Mouse (Mus musculus) CH12.LX (cell line): Measurements from ENCODE around the gene Heatr5b. TPM values are rescaled to one million over a fixed set of nuclear protein-coding genes. Genes with fewer than 3 reads are reported as not detected.

Experiments
- DNase-seq: peaks from one replicate; pipeline ENCODE4 v3.0.0-alpha.2; 2013; ENCODE audit errors: extremely low read depth
- H3K27ac ChIP-seq: 2 replicates; pipeline ENCODE4 v1.5.1; 2012; ENCODE audit warnings: low read depth, mild to moderate bottlenecking, control low read depth, moderate library complexity; ENCODE audit not compliant: insufficient read depth
- H3K27me3 ChIP-seq: replicated peaks from 2 replicates; pipeline ENCODE3; 2012; ENCODE audit warnings: inconsistent platforms
- H3K36me3 ChIP-seq, 2 experiments: replicated peaks in 1 of 2; 2 replicates each; pipeline versions ENCODE3 to v1.6.1; 2012; ENCODE audit warnings: inconsistent platforms in 1 of 2, low read length in 1 of 2, mild to moderate bottlenecking in 1 of 2, mixed read lengths in 1 of 2, moderate library complexity in 1 of 2; ENCODE audit not compliant: control insufficient read depth in 1 of 2, insufficient read depth in 1 of 2
- H3K4me1 ChIP-seq, 2 experiments: 2 replicates each; pipeline ENCODE4 v1.6.1; 2012; ENCODE audit warnings: inconsistent platforms in 1 of 2, moderate library complexity in 1 of 2; ENCODE audit not compliant: insufficient read depth in 2 of 2, control insufficient read depth in 1 of 2
- H3K4me2 ChIP-seq: 2 replicates; pipeline ENCODE4 v1.6.1; 2012; ENCODE audit warnings: low read depth, mild to moderate bottlenecking, control low read depth; ENCODE audit not compliant: poor library complexity, insufficient read depth, severe bottlenecking
- H3K4me3 ChIP-seq, 3 experiments: fragments of 150-350 bp in 1 of 3; sonication (generic) in 1 of 3; replicated peaks in 1 of 3; 2 replicates each; pipeline versions ENCODE3 to v1.5.1; 2011 to 2012; ENCODE audit warnings: low read depth in 2 of 3, low read length in 2 of 3, mild to moderate bottlenecking in 2 of 3, moderate library complexity in 2 of 3, control low read depth in 1 of 3, improper control_type of control experiment in 1 of 3, inconsistent platforms in 1 of 3, mixed read lengths in 1 of 3; ENCODE audit not compliant: poor library complexity in 1 of 3
- H3K79me2 ChIP-seq: replicated peaks from 2 replicates; pipeline ENCODE4 v1.6.1; 2012; ENCODE audit warnings: mild to moderate bottlenecking, moderate library complexity; ENCODE audit not compliant: control insufficient read depth, poor library complexity, insufficient read depth, severe bottlenecking; ENCODE audit errors: extremely low read depth
- H3K9ac ChIP-seq: 2 replicates; pipeline ENCODE4 v1.6.1; 2012; ENCODE audit warnings: low read depth, mild to moderate bottlenecking, control low read depth, moderate library complexity; ENCODE audit not compliant: insufficient read depth
- H3K9me3 ChIP-seq: replicated peaks from 2 replicates; pipeline ENCODE3; 2012; ENCODE audit warnings: low read length, inconsistent platforms, mixed read lengths
- BHLHE40 ChIP-seq: IDR thresholded peaks from 2 replicates; pipeline ENCODE4 v1.6.1; 2011; ENCODE audit warnings: mild to moderate bottlenecking, low read depth, low read length, improper control_type of control experiment
- CHD1 ChIP-seq: IDR thresholded peaks from 2 replicates; pipeline ENCODE4 v1.6.1; 2012; ENCODE audit warnings: low read depth, low read length, improper control_type of control experiment, inconsistent platforms
- CTCF ChIP-seq, 2 experiments: IDR thresholded peaks in 1 of 2; conservative IDR thresholded peaks in 1 of 2; 2 replicates each; pipeline ENCODE4 v1.5.1; 2011 to 2012; ENCODE audit warnings: low read depth in 2 of 2, low read length in 2 of 2, improper control_type of control experiment in 1 of 2, inconsistent platforms in 1 of 2, mild to moderate bottlenecking in 1 of 2, moderate library complexity in 1 of 2
- E2F4 ChIP-seq: IDR thresholded peaks from 2 replicates; pipeline ENCODE4 v1.6.1; 2011; ENCODE audit warnings: low read depth, low read length, improper control_type of control experiment; ENCODE audit not compliant: insufficient replicate concordance
- ELF1 ChIP-seq: IDR thresholded peaks from 2 replicates; pipeline ENCODE4 v1.6.1; 2014; ENCODE audit warnings: low read depth, mild to moderate bottlenecking, inconsistent platforms, low read length, improper control_type of control experiment
- EP300 ChIP-seq: IDR thresholded peaks from 2 replicates; pipeline ENCODE4 v1.6.1; 2011; ENCODE audit warnings: low read length, improper control_type of control experiment
- HCFC1 ChIP-seq: IDR thresholded peaks from 2 replicates; pipeline ENCODE4 v1.6.1; 2012; ENCODE audit warnings: low read depth, mild to moderate bottlenecking, inconsistent platforms, low read length, improper control_type of control experiment
- JUN ChIP-seq: IDR thresholded peaks from 2 replicates; pipeline ENCODE4 v1.6.1; 2011; ENCODE audit warnings: low read depth, mild to moderate bottlenecking, low read length, improper control_type of control experiment, moderate library complexity; ENCODE audit not compliant: insufficient read depth
- KAT2A ChIP-seq: IDR thresholded peaks from 2 replicates; pipeline ENCODE4 v1.6.1; 2012; ENCODE audit warnings: low read length, improper control_type of control experiment, inconsistent platforms; ENCODE audit not compliant: insufficient replicate concordance
- MAX ChIP-seq: IDR thresholded peaks from 2 replicates; pipeline ENCODE4 v1.6.1; 2011; ENCODE audit warnings: low read length, improper control_type of control experiment
- MAZ ChIP-seq: IDR thresholded peaks from 2 replicates; pipeline ENCODE4 v1.6.1; 2012; ENCODE audit warnings: low read depth, mild to moderate bottlenecking, inconsistent platforms, low read length, improper control_type of control experiment, moderate library complexity
- MEF2A ChIP-seq: IDR thresholded peaks from 2 replicates; pipeline ENCODE4 v1.6.1; 2014; ENCODE audit warnings: low read depth, mild to moderate bottlenecking, inconsistent platforms, low read length, improper control_type of control experiment, borderline replicate concordance
- MXI1 ChIP-seq: IDR thresholded peaks from 2 replicates; pipeline ENCODE4 v1.6.1; 2011; ENCODE audit warnings: mild to moderate bottlenecking, low read depth, low read length, improper control_type of control experiment
- NRF1 ChIP-seq: IDR thresholded peaks from 2 replicates; pipeline ENCODE4 v1.6.1; 2014; ENCODE audit warnings: low read depth, mild to moderate bottlenecking, inconsistent platforms, low read length, improper control_type of control experiment, moderate library complexity
- POLR2A ChIP-seq: IDR thresholded peaks from 2 replicates; pipeline ENCODE4 v1.6.1; 2011; ENCODE audit warnings: low read depth, mild to moderate bottlenecking, improper control_type of control experiment, low read length
- POLR2AphosphoS2 ChIP-seq: IDR thresholded peaks from 2 replicates; pipeline ENCODE4 v1.6.1; 2011; ENCODE audit warnings: low read depth, low read length, improper control_type of control experiment
- RAD21 ChIP-seq: IDR thresholded peaks from 2 replicates; pipeline ENCODE4 v1.6.1; 2011; ENCODE audit warnings: low read depth, mild to moderate bottlenecking, low read length, improper control_type of control experiment, moderate library complexity
- RCOR1 ChIP-seq: conservative IDR thresholded peaks from 2 replicates; pipeline ENCODE4 v1.6.1; 2012; ENCODE audit warnings: low read depth, mild to moderate bottlenecking, inconsistent platforms, low read length, improper control_type of control experiment
- TBP ChIP-seq: conservative IDR thresholded peaks from 2 replicates; pipeline ENCODE4 v1.6.1; 2011; ENCODE audit warnings: low read depth, low read length, improper control_type of control experiment
- USF2 ChIP-seq: conservative IDR thresholded peaks from 2 replicates; pipeline ENCODE4 v1.6.1; 2011; ENCODE audit warnings: low read depth, low read length, improper control_type of control experiment
- ZC3H11A ChIP-seq: IDR thresholded peaks from 2 replicates; pipeline ENCODE4 v1.6.1; 2012; ENCODE audit warnings: low read depth, mild to moderate bottlenecking, inconsistent platforms, low read length, improper control_type of control experiment
- ZKSCAN1 ChIP-seq: IDR thresholded peaks from 2 replicates; pipeline ENCODE4 v1.6.1; 2012; ENCODE audit warnings: low read depth, inconsistent platforms, low read length, improper control_type of control experiment, borderline replicate concordance
- ZNF384 ChIP-seq: IDR thresholded peaks from 2 replicates; pipeline ENCODE4 v1.6.1; 2012; ENCODE audit warnings: low read depth, low read length, improper control_type of control experiment, inconsistent platforms
- dilution Hi-C: fragments of 300-500 bp; cut with MboI; formaldehyde crosslinking; loops from 2 replicates; pipeline ENCODE4 v1.14.3; 2020; ENCODE audit warnings: low sequenced_read_pairs; ENCODE audit not compliant: extremely low pct_unique_long_range_greater_than_20kb, extremely low pct_ligation_motif_present
- in situ Hi-C: fragments of 300-500 bp; cut with MboI; formaldehyde crosslinking; loops from 3 replicates; pipeline ENCODE4 v1.14.3; 2019; ENCODE audit warnings: low sequenced_read_pairs, low pct_ligation_motif_present, low pct_unique_long_range_greater_than_20kb, mixed read lengths
- polyA plus RNA-seq: library from polyadenylated mRNA; unstranded; fragments of >175 nt; gene quantifications from 2 replicates; pipeline ENCODE4 v1.2.1, GENCODE M21; 2012; ENCODE audit warnings: low read depth; ENCODE audit not compliant: insufficient read length
- total RNA-seq, 2 experiments: library from RNA; depleted of rRNA; stranded (reverse); fragments of 300-350 nt in 1 of 2; fragments of >200 nt in 1 of 2; gene quantifications; 2 replicates each; pipeline ENCODE4 v1.2.3; 2012 to 2014

Gene Heatr5b
- total and polyA plus RNA-seq, 3 experiments: 13.0 to 21.5 (median 17.9) TPM

GRCm38 (mm10) chr17:78719086-78719485 is 116.1 kb downstream of the Heatr5b start:
- peaks cover 0 to 21% of the 10 kb centered on the region in 2 experiments for H3K36me3 ChIP-seq
- no peak for TF ChIP-seq RAD21
- no peak for TF ChIP-seq JUN
- no peak for TF ChIP-seq ELF1
- TF ChIP-seq NRF1: no peak
- TF ChIP-seq MXI1: no peak
- TF ChIP-seq POLR2A: no peak
- TF ChIP-seq TBP: no peak
- TF ChIP-seq ZKSCAN1: no peak
- no peak for TF ChIP-seq POLR2AphosphoS2
- no peak for TF ChIP-seq ZNF384
- no peak for TF ChIP-seq ZC3H11A
- in situ Hi-C loops: no loop called here
- dilution Hi-C loops: no loop called here
- DNase-seq: no peak
- H3K9me3 ChIP-seq: peaks cover 6% of the 10 kb centered on the region
- peaks cover 0 to 15% of the 10 kb centered on the region in 2 experiments; a peak in 2 of 4 replicates for H3K4me1 ChIP-seq
- H3K4me3 ChIP-seq: no peak overlapping the region
- H3K4me2 ChIP-seq: no peak overlapping the region
- no peaks in the 10 kb centered on the region for H3K79me2 ChIP-seq
- no peak overlapping the region for H3K27ac ChIP-seq
- H3K27me3 ChIP-seq: no peaks in the 10 kb centered on the region
- H3K9ac ChIP-seq: no peak overlapping the region

GRCm38 (mm10) chr17:78710258-78710657 is 124.9 kb downstream of the Heatr5b start:
- no peak for DNase-seq
- H3K27ac ChIP-seq: no peak overlapping the region
- H3K4me3 ChIP-seq: no peak overlapping the region
- peaks cover 3% of the 10 kb centered on the region for H3K9me3 ChIP-seq
- H3K9ac ChIP-seq: no peak overlapping the region
- H3K4me1 ChIP-seq: peaks cover 0 to 16% of the 10 kb centered on the region in 2 experiments; a peak in 2 of 4 replicates
- TF ChIP-seq ZKSCAN1 (no peak), MEF2A (no peak), MAZ (no peak), ZC3H11A (no peak), CTCF (conservative IDR thresholded peaks at IDR 0.05 in 1 of 2, IDR thresholded peaks at IDR 0.05 in 1 of 2; ENCODE audit: low read depth in 2 of 2, low read length in 2 of 2) (no peak)
- H3K36me3 ChIP-seq: peaks cover 0 to 12% of the 10 kb centered on the region in 2 experiments
- H3K27me3 ChIP-seq: no peaks in the 10 kb centered on the region
- in situ Hi-C loops: no loop called here
- no peaks in the 10 kb centered on the region for H3K79me2 ChIP-seq
- dilution Hi-C loops: no loop called here
- no peak overlapping the region for H3K4me2 ChIP-seq

- no peaks in the 10 kb centered on the region for H3K27me3 ChIP-seq
- in situ Hi-C loops: no loop called here
- H3K36me3 ChIP-seq: peaks cover 0 to 20% of the 10 kb centered on the region in 2 experiments
- dilution Hi-C loops: no loop called here
- peaks cover 3% of the 10 kb centered on the region for H3K9me3 ChIP-seq
- no peak overlapping the region for H3K4me3 ChIP-seq
- no peak overlapping the region for H3K4me2 ChIP-seq
- no peak for DNase-seq
- 0 out of 2 replicates have a peak, but pooled peaks cover 3% of the 10 kb centered on the region for H3K79me2 ChIP-seq
- H3K27ac ChIP-seq: no peak overlapping the region
- TF ChIP-seq KAT2A: no peak
- no peak for TF ChIP-seq RCOR1
- TF ChIP-seq RAD21: no peak
- no peak for TF ChIP-seq EP300
- no peak for TF ChIP-seq ZC3H11A
- TF ChIP-seq NRF1: no peak
- no peak for TF ChIP-seq BHLHE40
- TF ChIP-seq USF2: no peak
- no peak for TF ChIP-seq POLR2AphosphoS2
- TF ChIP-seq HCFC1: no peak
- no peak for TF ChIP-seq JUN
- TF ChIP-seq CHD1: no peak
- no peak for TF ChIP-seq POLR2A
- no peak for TF ChIP-seq MAX
- no peak for TF ChIP-seq MXI1
- TF ChIP-seq MEF2A: no peak
- no peak for TF ChIP-seq ZNF384
- TF ChIP-seq E2F4: no peak
- no peak for TF ChIP-seq TBP
- peaks cover 0 to 6% of the 10 kb centered on the region in 2 experiments; a peak in 1 of 4 replicates for H3K4me1 ChIP-seq
- no peak overlapping the region for H3K9ac ChIP-seq
These were observed 126.7 kb downstream of the Heatr5b start for GRCm38 (mm10) chr17:78708422-78708821.
